Mouse (Mus musculus) heart, adult 2 months (tissue): ENCODE results near the gene Rcbtb2. TPM values are rescaled to one million over a fixed set of nuclear protein-coding genes. Genes with fewer than 3 reads are reported as not detected.
"Not testable (repeated sequence)": the region's sequence is repeated elsewhere in the genome, so short reads cannot be mapped to it uniquely, and the experiment has no call there.

Experiments
- DNase-seq, 2 experiments: peaks; one replicate each; pipeline ENCODE4 v3.0.0; 2021
- H3K27ac ChIP-seq: fragments of 200-600 bp; 2 replicates; pipeline ENCODE4 v1.8.1; 2022
- H3K27me3 ChIP-seq: fragments of 200-500 bp; 2 replicates; pipeline ENCODE4 v1.6.1; 2012; ENCODE audit warnings: mild to moderate bottlenecking, low read length, inconsistent platforms, mixed read lengths; ENCODE audit not compliant: control insufficient read depth, insufficient read depth
- H3K36me3 ChIP-seq: fragments of 200-500 bp; 2 replicates; pipeline ENCODE4 v1.6.1; 2012; ENCODE audit warnings: low read length, inconsistent platforms; ENCODE audit not compliant: control insufficient read depth, insufficient read depth
- H3K4me1 ChIP-seq: fragments of 200-500 bp; 2 replicates; pipeline ENCODE4 v1.6.1; 2011; ENCODE audit warnings: low read length; ENCODE audit not compliant: control insufficient read depth, insufficient read depth
- H3K4me3 ChIP-seq: fragments of 200-600 bp; 2 replicates; pipeline ENCODE4 v1.8.1; 2022
- H3K79me2 ChIP-seq: fragments of 200-500 bp; replicated peaks from 2 replicates; pipeline ENCODE4 v1.6.1; 2012; ENCODE audit warnings: mild to moderate bottlenecking, inconsistent platforms, low read length, moderate library complexity, mixed read lengths; ENCODE audit not compliant: control insufficient read depth, insufficient read depth
- H3K9ac ChIP-seq: fragments of 200-500 bp; 2 replicates; pipeline ENCODE4 v1.6.1; 2012; ENCODE audit warnings: low read depth, mild to moderate bottlenecking, control low read depth, inconsistent platforms, low read length, mixed read lengths
- CTCF ChIP-seq: fragments of 200-600 bp; IDR thresholded peaks from 2 replicates; pipeline ENCODE4 v1.8.1; 2022; ENCODE audit warnings: antibody characterized with exemption, mild to moderate bottlenecking, moderate library complexity
- EP300 ChIP-seq: fragments of 200-500 bp; IDR thresholded peaks from 2 replicates; pipeline ENCODE4 v1.6.1; 2011; ENCODE audit warnings: low read depth, low read length, control low read depth; ENCODE audit not compliant: insufficient read depth
- POLR2A ChIP-seq: fragments of 200-500 bp; IDR thresholded peaks from 2 replicates; pipeline ENCODE4 v1.6.1; 2011; ENCODE audit warnings: mild to moderate bottlenecking, low read depth, low read length, control low read depth; ENCODE audit not compliant: insufficient read depth
- WGBS: fragments of 180-500 bp; shearing (Covaris S2); methylation state at CpG from one replicate; pipeline ENCODE4 v1.1.7; 2018; 5-methylcytosine and 5-hydroxymethylcytosine counted together
- intact Hi-C: fragments of 180-260 bp; cut with DNase I; formaldehyde crosslinking; loops from one replicate; pipeline ENCODE4 v1.15.1; 2025
- polyA plus RNA-seq: library from polyadenylated mRNA; depleted of rRNA; stranded (reverse); fragments of >200 nt; gene quantifications from 2 replicates; pipeline ENCODE4 v1.2.3, GENCODE M21; 2012
- total RNA-seq, 2 experiments: library from RNA; stranded (reverse); gene quantifications; 2 replicates each; pipeline ENCODE4 v1.2.3; 2021

The Rcbtb2 gene
- total and polyA plus RNA-seq, 3 experiments = 16.9 to 20.9 (median 20.8) TPM

GRCm38 (mm10) chr14:73111091-73111490, 11.7 kb upstream of the Rcbtb2 start:
- TF ChIP-seq CTCF (no peak), EP300 (no peak), POLR2A (no peak)
- no peaks in the 10 kb centered on the region for H3K27me3 ChIP-seq
- no peaks in the 10 kb centered on the region for H3K4me1 ChIP-seq
- no peak for DNase-seq
- H3K27ac ChIP-seq = no peak overlapping the region
- no peak overlapping the region for H3K9ac ChIP-seq
- intact Hi-C loops = loop anchor here (5.0 kb wide), 1 partner anchor 61 kb away; no protein-coding TSS in a partner anchor
- no peaks in the 10 kb centered on the region for H3K79me2 ChIP-seq
- H3K36me3 ChIP-seq = no peaks in the 10 kb centered on the region
- no peak overlapping the region for H3K4me3 ChIP-seq
- WGBS = 88% methylated on average over 1 of the region's 1 CpGs

DNA sequence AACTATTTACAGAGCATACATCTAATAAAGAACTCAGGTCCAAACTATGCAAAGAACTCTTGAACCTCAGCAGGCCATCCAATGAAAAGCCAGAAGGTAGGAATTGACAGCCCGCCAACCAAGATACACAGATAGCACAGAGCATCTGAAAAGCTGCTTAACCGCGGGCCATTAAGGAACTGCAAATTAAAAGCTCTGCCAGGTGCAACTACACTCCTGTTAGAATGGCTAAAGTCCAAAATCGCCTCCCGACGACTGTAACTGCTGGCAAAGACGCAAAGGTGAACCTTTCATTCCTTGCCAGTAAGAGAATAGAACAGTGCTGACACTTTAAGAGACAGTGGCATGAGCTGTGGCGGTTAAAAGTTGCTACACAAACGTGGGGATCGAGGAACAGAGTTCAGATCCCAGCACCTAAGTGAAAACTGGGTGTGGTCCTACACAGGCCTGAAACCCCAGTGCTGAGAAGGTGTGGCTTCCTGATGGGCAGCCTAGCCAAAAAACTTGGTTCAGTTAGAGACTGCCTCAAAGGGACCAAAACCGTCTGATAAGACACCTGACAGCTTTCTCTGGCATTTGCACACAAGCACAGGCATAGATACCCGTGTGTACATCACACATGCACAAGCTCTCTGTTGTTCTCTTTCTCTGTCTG, 10.5 kb upstream of the Rcbtb2 start:
- no peaks in the 10 kb centered on the region for H3K4me1 ChIP-seq
- no peaks in the 10 kb centered on the region for H3K27me3 ChIP-seq
- H3K4me3 ChIP-seq = no peak overlapping the region
- 33% methylated on average over 12 of the region's 12 CpGs for WGBS
- DNase-seq = no peak
- no peaks in the 10 kb centered on the region for H3K36me3 ChIP-seq
- no peak overlapping the region for H3K27ac ChIP-seq
- H3K9ac ChIP-seq = no peak overlapping the region
- TF ChIP-seq POLR2A = no peak
- TF ChIP-seq EP300 = no peak
- TF ChIP-seq CTCF = no peak
- intact Hi-C loops = loop anchor here (5.0 kb wide), 1 partner anchor 60 kb away; no protein-coding TSS in a partner anchor
- H3K79me2 ChIP-seq = no peaks in the 10 kb centered on the region

- not testable (repeated sequence) for H3K9ac ChIP-seq, H3K79me2 ChIP-seq, H3K27ac ChIP-seq, H3K27me3 ChIP-seq, H3K36me3 ChIP-seq, H3K4me3 ChIP-seq, H3K4me1 ChIP-seq, DNase-seq
- 95% methylated on average over 3 of the region's 3 CpGs for WGBS
- intact Hi-C loops = loop anchor here (5.0 kb wide), 1 partner anchor 57 kb away; no protein-coding TSS in a partner anchor
These were observed 7.9 kb upstream of the Rcbtb2 start for GRCm38 (mm10) chr14:73114952-73115351.

GRCm38 (mm10) chr14:73116301-73116700, 6.5 kb upstream of the Rcbtb2 start:
- no peaks in the 10 kb centered on the region for H3K36me3 ChIP-seq
- H3K9ac ChIP-seq = no peak overlapping the region
- H3K27ac ChIP-seq = no peak overlapping the region
- H3K27me3 ChIP-seq = no peaks in the 10 kb centered on the region
- intact Hi-C loops = no loop called here
- H3K79me2 ChIP-seq = no peaks in the 10 kb centered on the region
- DNase-seq = no peak
- peaks cover 3% of the 10 kb centered on the region for H3K4me1 ChIP-seq
- 58% methylated on average over 2 of the region's 2 CpGs for WGBS
- H3K4me3 ChIP-seq = no peak overlapping the region
- TF ChIP-seq POLR2A = no peak
- TF ChIP-seq EP300 = no peak
- no peak for TF ChIP-seq CTCF

GRCm38 (mm10) chr14:73116938-73117337, 5.9 kb upstream of the Rcbtb2 start:
- H3K9ac ChIP-seq = peak overlapping the region; percentile 4; the same call in 1 of the 2 replicates

More at GRCm38 (mm10) chr14:73116938-73117337, 5.9 kb upstream of the Rcbtb2 start:
- DNase-seq = peak in 1 of 2 experiments; percentile 71
- TF ChIP-seq CTCF = peak; percentile 57
- TF ChIP-seq EP300 = peak; percentile 43; the same call in 1 of the 2 replicates
- TF ChIP-seq POLR2A = peak; percentile 10; the same call in 1 of the 2 replicates
- Histone ChIP-seq H3K79me2 (no peaks in the 10 kb centered on the region), H3K27me3 (no peaks in the 10 kb centered on the region), H3K4me3 (peak overlapping the region; percentile 18; the same call in 1 of the 2 replicates), H3K36me3 (no peaks in the 10 kb centered on the region), H3K4me1 (peaks cover 3% of the 10 kb centered on the region), H3K27ac (peak overlapping the region; percentile 49; the same call in 1 of the 2 replicates)
- 17% methylated on average over 9 of the region's 9 CpGs for WGBS
- intact Hi-C loops = no loop called here
